Mouse (Mus musculus) cortical plate, adult 2 months (tissue): ENCODE data around the gene Gmpr. TPM values are rescaled to one million over a fixed set of nuclear protein-coding genes. Genes with fewer than 3 reads are reported as not detected.

Experiments used
- H3K27ac ChIP-seq: fragments of 200-500 bp; 2 replicates; pipeline ENCODE4 v1.5.1; 2012; ENCODE audit warnings: low read length, control low read depth, inconsistent platforms; ENCODE audit not compliant: insufficient read depth
- H3K4me1 ChIP-seq: fragments of 200-500 bp; 2 replicates; pipeline ENCODE4 v1.6.1; 2011; ENCODE audit warnings: low read length; ENCODE audit not compliant: control insufficient read depth, insufficient read depth
- H3K4me3 ChIP-seq: fragments of 200-500 bp; 2 replicates; pipeline ENCODE4 v1.5.1; 2011; ENCODE audit warnings: mild to moderate bottlenecking, low read length, control low read depth; ENCODE audit not compliant: insufficient read depth
- CTCF ChIP-seq: fragments of 200-500 bp; IDR thresholded peaks from 2 replicates; pipeline ENCODE4 v1.5.1; 2011; ENCODE audit warnings: mild to moderate bottlenecking, control low read depth, low read length; ENCODE audit not compliant: insufficient read depth; ENCODE audit errors: extremely low read depth
- POLR2A ChIP-seq: fragments of 200-500 bp; IDR thresholded peaks from 2 replicates; pipeline ENCODE4 v1.6.1; 2011; ENCODE audit warnings: mild to moderate bottlenecking, low read length, control low read depth; ENCODE audit not compliant: insufficient read depth; ENCODE audit errors: extremely low read depth
- polyA plus RNA-seq: library from polyadenylated mRNA; depleted of rRNA; stranded (reverse); fragments of >200 nt; gene quantifications from 2 replicates; pipeline ENCODE4 v1.2.3, GENCODE M21; 2012

Gmpr gene
- polyA plus RNA-seq, 1 experiment = 77.8 TPM

GRCm38 (mm10) chr13:45562011-45562410, 54.8 kb downstream of the Gmpr start:
- TF ChIP-seq CTCF (no peak), POLR2A (no peak)

GRCm38 (mm10) chr13:45564946-45565345, 57.7 kb downstream of the Gmpr start:
- Histone ChIP-seq H3K4me1 (peaks cover 17% of the 10 kb centered on the region), H3K27ac (peak overlapping the region; percentile 19; the same call in 1 of the 2 replicates), H3K4me3 (no peak overlapping the region)
- no peak for TF ChIP-seq POLR2A
- no peak for TF ChIP-seq CTCF

More at GRCm38 (mm10) chr13:45562011-45562410, 54.8 kb downstream of the Gmpr start:
- no peak overlapping the region for H3K4me3 ChIP-seq
- peaks cover 17% of the 10 kb centered on the region for H3K4me1 ChIP-seq
- no peak overlapping the region for H3K27ac ChIP-seq

DNA sequence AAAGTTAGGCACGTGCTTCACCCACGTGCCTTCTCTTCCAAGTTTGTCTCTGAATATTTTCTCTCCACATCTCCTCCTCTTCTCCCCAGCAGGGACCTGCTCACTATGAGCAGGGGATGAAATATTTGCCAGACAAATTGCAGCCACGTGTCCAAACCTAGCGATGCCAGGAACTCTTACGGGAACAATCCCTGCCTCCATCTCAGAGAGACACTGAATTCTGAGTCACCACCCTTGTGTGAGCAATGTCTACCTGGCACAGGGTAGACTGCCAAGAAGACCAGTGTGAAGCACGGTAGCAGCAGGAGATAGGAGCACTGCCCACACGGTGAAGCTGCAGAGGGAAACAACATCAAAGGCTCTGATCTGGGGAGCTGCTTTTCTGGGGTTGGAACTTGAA, 62.7 kb downstream of the Gmpr start:
- no peak overlapping the region for H3K4me3 ChIP-seq
- TF ChIP-seq CTCF (no peak), POLR2A (no peak)
- peaks cover 7% of the 10 kb centered on the region for H3K4me1 ChIP-seq
- H3K27ac ChIP-seq = no peak overlapping the region

DNA sequence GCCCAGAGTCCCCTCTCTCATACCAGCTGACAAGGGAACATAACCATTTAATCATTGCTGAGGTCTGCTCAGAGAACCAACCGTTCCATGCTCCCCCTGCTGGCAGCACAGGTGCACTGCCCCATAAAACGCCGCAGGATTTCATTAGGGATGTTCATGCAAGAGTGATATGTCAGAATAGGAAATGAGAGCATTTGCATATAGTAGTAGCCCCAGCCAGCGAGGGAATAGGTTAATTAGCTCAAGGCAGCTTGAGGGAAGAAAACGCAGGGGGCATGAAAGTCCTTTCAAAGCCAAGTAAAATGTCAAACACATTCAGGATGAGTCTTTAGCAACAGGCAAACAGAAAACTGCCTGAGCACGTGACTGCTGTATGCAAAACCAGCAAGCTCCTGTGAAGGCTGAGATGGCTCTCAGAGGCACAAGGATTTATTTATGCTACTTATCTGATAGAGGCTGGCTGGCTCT, 64.6 kb downstream of the Gmpr start:
- H3K27ac ChIP-seq = no peak overlapping the region
- TF ChIP-seq CTCF = peak; percentile 81
- TF ChIP-seq POLR2A = no peak
- H3K4me3 ChIP-seq = no peak overlapping the region
- peaks cover 5% of the 10 kb centered on the region for H3K4me1 ChIP-seq

- peak; percentile 68 for TF ChIP-seq CTCF
- no peak for TF ChIP-seq POLR2A
- H3K27ac ChIP-seq = no peak overlapping the region
- H3K4me3 ChIP-seq = no peak overlapping the region
- peaks cover 5% of the 10 kb centered on the region for H3K4me1 ChIP-seq
Measured at GRCm38 (mm10) chr13:45572768-45573167, 65.5 kb downstream of the Gmpr start.

GRCm38 (mm10) chr13:45576185-45576584, 68.9 kb downstream of the Gmpr start:
- no peak for TF ChIP-seq CTCF
- TF ChIP-seq POLR2A = no peak
- H3K4me3 ChIP-seq = no peak overlapping the region
- H3K27ac ChIP-seq = no peak overlapping the region
- peaks cover 2% of the 10 kb centered on the region; the same call in 1 of the 2 replicates for H3K4me1 ChIP-seq

GRCm38 (mm10) chr13:45577366-45577765, 70.1 kb downstream of the Gmpr start:
- TF ChIP-seq POLR2A (no peak), CTCF (no peak)
- Histone ChIP-seq H3K27ac (no peak overlapping the region), H3K4me3 (no peak overlapping the region), H3K4me1 (no peaks in the 10 kb centered on the region; the same call in 1 of the 2 replicates)

GRCm38 (mm10) chr13:45577784-45578183, 70.5 kb downstream of the Gmpr start:
- peak; percentile 31; the same call in 1 of the 2 replicates for TF ChIP-seq CTCF
- no peak for TF ChIP-seq POLR2A
- H3K27ac ChIP-seq = no peak overlapping the region
- no peaks in the 10 kb centered on the region for H3K4me1 ChIP-seq
- no peak overlapping the region for H3K4me3 ChIP-seq

GRCm38 (mm10) chr13:45579751-45580150, 72.5 kb downstream of the Gmpr start:
- TF ChIP-seq POLR2A = no peak
- no peak for TF ChIP-seq CTCF
- Histone ChIP-seq H3K27ac (no peak overlapping the region), H3K4me3 (no peak overlapping the region), H3K4me1 (0 out of 2 replicates have a peak, but pooled peaks cover 1% of the 10 kb centered on the region)

- TF ChIP-seq CTCF = no peak
- no peak for TF ChIP-seq POLR2A
- no peak overlapping the region for H3K4me3 ChIP-seq
- H3K27ac ChIP-seq = no peak overlapping the region
- H3K4me1 ChIP-seq = peaks cover 4% of the 10 kb centered on the region; the same call in 1 of the 2 replicates
Measured at GRCm38 (mm10) chr13:45582294-45582693, 75.0 kb downstream of the Gmpr start.

DNA sequence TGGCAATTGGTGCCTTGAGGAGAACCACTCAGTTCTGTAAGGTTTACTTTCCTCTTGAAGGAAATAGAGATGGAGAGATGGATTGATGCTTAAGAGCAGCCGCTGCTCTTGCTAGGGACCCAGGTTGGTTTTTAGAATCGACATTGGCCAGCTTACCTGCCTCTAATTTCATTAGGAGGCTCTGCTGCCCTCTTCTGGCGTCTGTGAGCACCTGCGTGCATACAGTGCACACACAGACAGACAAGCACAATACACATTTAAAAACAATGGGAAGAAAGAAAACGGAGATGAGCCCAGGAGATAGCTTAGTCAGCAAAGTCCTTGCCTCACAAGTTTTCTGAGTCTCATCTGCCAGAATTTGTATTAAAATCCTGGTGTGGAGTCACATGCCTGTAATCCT, 75.8 kb downstream of the Gmpr start:
- Histone ChIP-seq H3K27ac (peak overlapping the region; percentile 68; the same call in 1 of the 2 replicates), H3K4me1 (peaks cover 7% of the 10 kb centered on the region), H3K4me3 (no peak overlapping the region)
- TF ChIP-seq CTCF (no peak), POLR2A (no peak)
